16 mouse cellular contexts compared by ENCODE assay signal in the genomic region with DNA sequence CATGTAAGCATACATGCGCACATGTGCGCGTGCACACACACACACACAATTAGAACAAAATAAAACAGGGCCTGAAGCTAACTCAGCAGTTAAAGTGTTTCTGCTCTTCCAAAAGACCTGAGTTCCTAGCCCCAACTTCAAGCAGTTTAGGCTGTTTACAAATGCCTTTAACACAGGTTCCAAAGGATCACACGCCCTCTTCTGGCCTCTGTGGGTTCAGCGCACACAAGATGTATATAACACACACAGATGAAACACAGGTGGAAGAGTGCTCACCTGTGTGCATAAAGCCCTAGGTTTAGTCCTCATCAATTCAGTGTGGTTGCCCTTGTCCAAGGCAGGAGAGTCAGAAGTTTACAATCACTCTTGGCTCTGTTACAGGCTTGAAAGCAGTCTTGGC.
"Had no signal": no experiment of that assay in that cellular context is flagged by ENCODE, and none has a peak within 500 bp of the region (broad histone marks: within the 10 kb centered on the region; RNA-seq: fewer than 3 reads in every experiment).

No protein-coding gene starts in this region.

- H3K4me3 ChIP-seq: left cerebral cortex, adult 2 months; limb, embryonic 10.5 days; liver, embryonic 13.5 days; midbrain, embryonic 15.5 days; neural tube, embryonic 12.5 days had no signal

- H3K36me3 ChIP-seq: limb, embryonic 10.5 days; liver, embryonic 13.5 days; midbrain, embryonic 15.5 days; neural tube, embryonic 12.5 days had no signal

- H3K9ac ChIP-seq: liver, embryonic 13.5 days; midbrain, embryonic 15.5 days; neural tube, embryonic 12.5 days had no signal

- H3K27ac ChIP-seq: left cerebral cortex, adult 2 months; limb, embryonic 10.5 days; liver, embryonic 13.5 days; midbrain, embryonic 15.5 days; neural tube, embryonic 12.5 days had no signal

- H3K9me3 ChIP-seq: limb, embryonic 10.5 days; liver, embryonic 13.5 days; midbrain, embryonic 15.5 days had no signal

- ATAC-seq: intestine, embryonic 16.5 days; midbrain, embryonic 15.5 days had no signal

- DNase-seq: kidney, adult 8-10 months; kidney, postnatal 10 days; kidney, postnatal 4 days; liver, embryonic 13.5 days; lung, adult 2 months; retina, postnatal 1 day; right cerebral cortex, postnatal 4 days; spleen, adult 18-20 months; thymus, adult 2 months; thymus, postnatal 25 days had no signal

- H3K4me2 ChIP-seq: liver, embryonic 13.5 days; midbrain, embryonic 11.5 days; midbrain, embryonic 15.5 days; neural tube, embryonic 12.5 days had no signal
